Mouse (Mus musculus): Measurements from ENCODE around the gene Arhgap10. TPM values are rescaled to one million over a fixed set of nuclear protein-coding genes. Genes with fewer than 3 reads are reported as not detected.

The Arhgap10 gene
- total and polyA plus RNA-seq, 3 experiments, result 13.1 to 22.8 TPM; not detected in 1

GRCm38 (mm10) chr8:77383671-77384070 lies 134.1 kb downstream of the Arhgap10 start:
- Histone ChIP-seq H3K9me3 (replicated peaks; ENCODE audit: insufficient read depth, low read length) (no peaks in the 10 kb centered on the region), H3K27me3 (ENCODE audit: control insufficient read depth in 1 of 2, insufficient read depth in 2 of 2, low read length in 2 of 2) (no peaks in the 10 kb centered on the region), H3K36me3 (ENCODE audit: control insufficient read depth in 1 of 2, insufficient read depth in 2 of 2, low read length in 2 of 2) (no peaks in the 10 kb centered on the region), H3K4me1 (ENCODE audit: control insufficient read depth in 1 of 2, insufficient read depth in 2 of 2, low read length in 2 of 2) (no peaks in the 10 kb centered on the region), H3K27ac (ENCODE audit: control insufficient read depth, low read depth, low read length) (no peak overlapping the region), H3K79me2 (ENCODE audit: control insufficient read depth, insufficient read depth, low read length, poor library complexity) (no peaks in the 10 kb centered on the region), H3K4me3 (ENCODE audit: control insufficient read depth in 1 of 2, insufficient read depth in 1 of 2, low read depth in 2 of 2, low read length in 2 of 2) (no peak overlapping the region), H3K9ac (ENCODE audit: control insufficient read depth, low read depth, low read length, poor library complexity, severe bottlenecking) (no peak overlapping the region)
- TF ChIP-seq KAT2A (conservative IDR thresholded peaks at IDR 0.05; ENCODE audit: low read depth, low read length) (no peak), MAX (IDR thresholded peaks at IDR 0.05; ENCODE audit: low read length) (no peak), RAD21 (IDR thresholded peaks at IDR 0.05; ENCODE audit: low read depth, low read length) (no peak)
- no peak for DNase-seq (ENCODE audit: low read depth, low spot score)

GRCm38 (mm10) chr8:77380844-77381243 lies 136.9 kb downstream of the Arhgap10 start:
- Histone ChIP-seq H3K4me3 (ENCODE audit: control insufficient read depth in 1 of 2, insufficient read depth in 1 of 2, low read depth in 2 of 2, low read length in 2 of 2) (no peak overlapping the region), H3K4me1 (ENCODE audit: control insufficient read depth in 1 of 2, insufficient read depth in 2 of 2, low read length in 2 of 2) (peaks cover 0 to 10% of the 10 kb centered on the region in 2 experiments; a peak in 2 of 4 replicates), H3K36me3 (ENCODE audit: control insufficient read depth in 1 of 2, insufficient read depth in 2 of 2, low read length in 2 of 2) (peaks cover 0 to 10% of the 10 kb centered on the region in 2 experiments; a peak in 2 of 4 replicates), H3K27me3 (ENCODE audit: control insufficient read depth in 1 of 2, insufficient read depth in 2 of 2, low read length in 2 of 2) (no peaks in the 10 kb centered on the region), H3K9me3 (replicated peaks; ENCODE audit: insufficient read depth, low read length) (no peaks in the 10 kb centered on the region), H3K9ac (ENCODE audit: control insufficient read depth, low read depth, low read length, poor library complexity, severe bottlenecking) (no peak overlapping the region), H3K79me2 (ENCODE audit: control insufficient read depth, insufficient read depth, low read length, poor library complexity) (no peaks in the 10 kb centered on the region), H3K27ac (ENCODE audit: control insufficient read depth, low read depth, low read length) (no peak overlapping the region)
- no peak for DNase-seq (ENCODE audit: low read depth, low spot score)
- TF ChIP-seq GATA1 (IDR thresholded peaks at IDR 0.05; ENCODE audit: low read depth, low read length) (no peak), EP300 (IDR thresholded peaks at IDR 0.05; ENCODE audit: low read depth in 1 of 2, low read length in 2 of 2) (no peak)

- no peak overlapping the region for H3K27ac ChIP-seq (ENCODE audit: control insufficient read depth, low read depth, low read length)
- H3K9me3 ChIP-seq (replicated peaks; ENCODE audit: insufficient read depth, low read length), result no peaks in the 10 kb centered on the region
- H3K4me1 ChIP-seq (ENCODE audit: control insufficient read depth in 1 of 2, insufficient read depth in 2 of 2, low read length in 2 of 2), result peaks cover 0 to 18% of the 10 kb centered on the region in 2 experiments; a peak in 2 of 4 replicates
- H3K79me2 ChIP-seq (ENCODE audit: control insufficient read depth, insufficient read depth, low read length, poor library complexity), result no peaks in the 10 kb centered on the region
- peak; percentile 24; the same call in 1 of the 2 replicates for TF ChIP-seq RAD21 (IDR thresholded peaks at IDR 0.05; ENCODE audit: low read depth, low read length)
- TF ChIP-seq ZNF384 (IDR thresholded peaks at IDR 0.05; ENCODE audit: low read depth, low read length), result no peak
- TF ChIP-seq POLR2AphosphoS2 (IDR thresholded peaks at IDR 0.05; ENCODE audit: low read length), result no peak
- no peak for TF ChIP-seq POLR2AphosphoS5 (IDR thresholded peaks at IDR 0.05; ENCODE audit: borderline replicate concordance, low read depth, low read length)
- no peak for TF ChIP-seq MYC (IDR thresholded peaks at IDR 0.05; ENCODE audit: low read depth, low read length)
- TF ChIP-seq KAT2A (conservative IDR thresholded peaks at IDR 0.05; ENCODE audit: low read depth, low read length), result no peak
- TF ChIP-seq MAZ (IDR thresholded peaks at IDR 0.05; ENCODE audit: low read depth, low read length), result no peak
- TF ChIP-seq ZC3H11A (IDR thresholded peaks at IDR 0.05; ENCODE audit: low read depth, low read length), result no peak
- TF ChIP-seq CHD1 (IDR thresholded peaks at IDR 0.05; ENCODE audit: low read depth, low read length), result no peak
- TF ChIP-seq CTCF (IDR thresholded peaks at IDR 0.05 in 2 of 3, conservative IDR thresholded peaks at IDR 0.05 in 1 of 3; ENCODE audit: control insufficient read depth in 1 of 3, insufficient read depth in 1 of 3, low read depth in 2 of 3, low read length in 3 of 3, poor library complexity in 1 of 3, severe bottlenecking in 1 of 3), result peak; percentile 68 to 86 (median 83)
- TF ChIP-seq UBTF (IDR thresholded peaks at IDR 0.05; ENCODE audit: borderline replicate concordance, insufficient read depth, low read depth, low read length), result no peak
- TF ChIP-seq GABPA (IDR thresholded peaks at IDR 0.05; ENCODE audit: low read depth, low read length), result no peak
- H3K4me3 ChIP-seq (ENCODE audit: control insufficient read depth in 1 of 2, insufficient read depth in 1 of 2, low read depth in 2 of 2, low read length in 2 of 2), result no peak overlapping the region
- peaks cover 0 to 13% of the 10 kb centered on the region in 2 experiments; a peak in 2 of 4 replicates for H3K36me3 ChIP-seq (ENCODE audit: control insufficient read depth in 1 of 2, insufficient read depth in 2 of 2, low read length in 2 of 2)
- H3K27me3 ChIP-seq (ENCODE audit: control insufficient read depth in 1 of 2, insufficient read depth in 2 of 2, low read length in 2 of 2), result no peaks in the 10 kb centered on the region
- peak; percentile 77 for DNase-seq (ENCODE audit: low read depth, low spot score)
- no peak overlapping the region for H3K9ac ChIP-seq (ENCODE audit: control insufficient read depth, low read depth, low read length, poor library complexity, severe bottlenecking)
Observed at GRCm38 (mm10) chr8:77379300-77379699, 138.5 kb downstream of the Arhgap10 start.
